Mouse (Mus musculus): Measurements from ENCODE around the gene Rapgef2. TPM values are rescaled to one million over a fixed set of nuclear protein-coding genes. Genes with fewer than 3 reads are reported as not detected.

The Rapgef2 gene
- polyA plus RNA-seq, 1 experiment from 2014 or later = 8.9 TPM

GRCm38 (mm10) chr3:79206524-79206923 lies 79.8 kb downstream of the Rapgef2 start:
- Histone ChIP-seq H3K36me3 (no peaks in the 10 kb centered on the region), H3K27me3 (no peaks in the 10 kb centered on the region), H3K27ac (no peak overlapping the region), H3K4me2 (replicated peaks) (no peak overlapping the region), H3K9ac (replicated peaks) (no peak overlapping the region), H3K4me3 (replicated peaks) (no peak overlapping the region), H3K4me1 (replicated peaks) (peaks cover 10% of the 10 kb centered on the region), H3K9me3 (no peaks in the 10 kb centered on the region)
- 95% methylated on average over 7 of the region's 7 CpGs for WGBS
- ATAC-seq = no peak

GRCm38 (mm10) chr3:79205981-79206380 lies 80.3 kb downstream of the Rapgef2 start:
- H3K36me3 ChIP-seq = no peaks in the 10 kb centered on the region
- no peak overlapping the region for H3K9ac ChIP-seq (replicated peaks)
- ATAC-seq = no peak
- no peak overlapping the region for H3K4me3 ChIP-seq (replicated peaks)
- no peak overlapping the region for H3K4me2 ChIP-seq (replicated peaks)
- H3K27ac ChIP-seq = no peak overlapping the region
- H3K9me3 ChIP-seq = no peaks in the 10 kb centered on the region
- no peaks in the 10 kb centered on the region for H3K27me3 ChIP-seq
- peaks cover 10% of the 10 kb centered on the region for H3K4me1 ChIP-seq (replicated peaks)
- WGBS = 89% methylated on average over 4 of the region's 4 CpGs

GRCm38 (mm10) chr3:79205112-79205511 lies 81.2 kb downstream of the Rapgef2 start:
- WGBS = 51% methylated on average over 3 of the region's 3 CpGs
- no peak for ATAC-seq
- no peak overlapping the region for H3K27ac ChIP-seq
- no peak overlapping the region for H3K9ac ChIP-seq (replicated peaks)
- H3K36me3 ChIP-seq = no peaks in the 10 kb centered on the region
- H3K9me3 ChIP-seq = no peaks in the 10 kb centered on the region
- H3K4me2 ChIP-seq (replicated peaks) = no peak overlapping the region
- H3K4me1 ChIP-seq (replicated peaks) = peaks cover 10% of the 10 kb centered on the region
- no peaks in the 10 kb centered on the region for H3K27me3 ChIP-seq
- no peak overlapping the region for H3K4me3 ChIP-seq (replicated peaks)

- H3K9ac ChIP-seq (replicated peaks) = no peak overlapping the region
- H3K4me3 ChIP-seq (replicated peaks) = no peak overlapping the region
- no peaks in the 10 kb centered on the region for H3K27me3 ChIP-seq
- no peak for ATAC-seq
- no peaks in the 10 kb centered on the region for H3K36me3 ChIP-seq
- H3K4me2 ChIP-seq (replicated peaks) = no peak overlapping the region
- peaks cover 10% of the 10 kb centered on the region for H3K4me1 ChIP-seq (replicated peaks)
- no peak overlapping the region for H3K27ac ChIP-seq
- 80% methylated on average over 9 of the region's 9 CpGs for WGBS
- no peaks in the 10 kb centered on the region for H3K9me3 ChIP-seq
Measured at GRCm38 (mm10) chr3:79204261-79204660, 82.1 kb downstream of the Rapgef2 start.

- Histone ChIP-seq H3K4me2 (replicated peaks) (no peak overlapping the region), H3K36me3 (no peaks in the 10 kb centered on the region), H3K4me3 (replicated peaks) (no peak overlapping the region), H3K9ac (replicated peaks) (no peak overlapping the region), H3K4me1 (replicated peaks) (peaks cover 10% of the 10 kb centered on the region), H3K27ac (no peak overlapping the region), H3K27me3 (no peaks in the 10 kb centered on the region), H3K9me3 (no peaks in the 10 kb centered on the region)
- WGBS = 64% methylated on average over 5 of the region's 5 CpGs
- ATAC-seq = no peak
Measured at GRCm38 (mm10) chr3:79203821-79204220, 82.5 kb downstream of the Rapgef2 start.

GRCm38 (mm10) chr3:79203178-79203577 lies 83.1 kb downstream of the Rapgef2 start:
- Histone ChIP-seq H3K27me3 (no peaks in the 10 kb centered on the region), H3K36me3 (no peaks in the 10 kb centered on the region), H3K4me2 (replicated peaks) (no peak overlapping the region), H3K9ac (replicated peaks) (no peak overlapping the region), H3K4me3 (replicated peaks) (no peak overlapping the region), H3K4me1 (replicated peaks) (peaks cover 10% of the 10 kb centered on the region), H3K9me3 (no peaks in the 10 kb centered on the region), H3K27ac (no peak overlapping the region)
- ATAC-seq = no peak
- WGBS = 81% methylated on average over 3 of the region's 3 CpGs

GRCm38 (mm10) chr3:79202275-79203153 lies 83.8 kb downstream of the Rapgef2 start:
- no peaks in the 10 kb centered on the region for H3K27me3 ChIP-seq
- no peaks in the 10 kb centered on the region for H3K36me3 ChIP-seq
- H3K4me2 ChIP-seq (replicated peaks) = no peak overlapping the region
- 44% methylated on average over 11 of the region's 11 CpGs for WGBS
- no peak overlapping the region for H3K27ac ChIP-seq
- H3K4me1 ChIP-seq (replicated peaks) = peaks cover 10% of the 10 kb centered on the region
- no peaks in the 10 kb centered on the region for H3K9me3 ChIP-seq
- H3K4me3 ChIP-seq (replicated peaks) = no peak overlapping the region
- H3K9ac ChIP-seq (replicated peaks) = no peak overlapping the region
- ATAC-seq = peak; percentile 74

- peaks cover 4% of the 10 kb centered on the region for H3K36me3 ChIP-seq
- no peak overlapping the region for H3K27ac ChIP-seq
- WGBS = 65% methylated on average over 6 of the region's 6 CpGs
- H3K4me2 ChIP-seq (replicated peaks) = no peak overlapping the region
- H3K9me3 ChIP-seq = no peaks in the 10 kb centered on the region
- peak; percentile 60 for ATAC-seq
- no peaks in the 10 kb centered on the region for H3K27me3 ChIP-seq
- no peak overlapping the region for H3K9ac ChIP-seq (replicated peaks)
- peaks cover 13% of the 10 kb centered on the region for H3K4me1 ChIP-seq (replicated peaks)
- H3K4me3 ChIP-seq (replicated peaks) = no peak overlapping the region
Measured at GRCm38 (mm10) chr3:79196708-79197437, 89.4 kb downstream of the Rapgef2 start.

- H3K4me1 ChIP-seq (replicated peaks) = peaks cover 16% of the 10 kb centered on the region
- no peaks in the 10 kb centered on the region for H3K27me3 ChIP-seq
- H3K27ac ChIP-seq = no peak overlapping the region
- peaks cover 4% of the 10 kb centered on the region for H3K36me3 ChIP-seq
- no peak for ATAC-seq
- H3K9ac ChIP-seq (replicated peaks) = no peak overlapping the region
- H3K4me3 ChIP-seq (replicated peaks) = no peak overlapping the region
- no peak overlapping the region for H3K4me2 ChIP-seq (replicated peaks)
- H3K9me3 ChIP-seq = no peaks in the 10 kb centered on the region
- 96% methylated on average over 9 of the region's 9 CpGs for WGBS
Measured at GRCm38 (mm10) chr3:79195280-79195679, 91.0 kb downstream of the Rapgef2 start.

- Histone ChIP-seq H3K9me3 (no peaks in the 10 kb centered on the region), H3K9ac (replicated peaks) (no peak overlapping the region), H3K27ac (no peak overlapping the region), H3K4me1 (replicated peaks) (peaks cover 16% of the 10 kb centered on the region), H3K36me3 (peaks cover 4% of the 10 kb centered on the region), H3K27me3 (no peaks in the 10 kb centered on the region), H3K4me3 (replicated peaks) (no peak overlapping the region), H3K4me2 (replicated peaks) (no peak overlapping the region)
- WGBS = 90% methylated on average over 8 of the region's 8 CpGs
- no peak for ATAC-seq
Measured at GRCm38 (mm10) chr3:79194111-79194793, 92.1 kb downstream of the Rapgef2 start.

- no peak for ATAC-seq
- H3K27ac ChIP-seq = no peak overlapping the region
- no peak overlapping the region for H3K4me3 ChIP-seq (replicated peaks)
- H3K4me1 ChIP-seq (replicated peaks) = peaks cover 16% of the 10 kb centered on the region
- no peaks in the 10 kb centered on the region for H3K9me3 ChIP-seq
- no peak overlapping the region for H3K9ac ChIP-seq (replicated peaks)
- H3K27me3 ChIP-seq = no peaks in the 10 kb centered on the region
- 77% methylated on average over 4 of the region's 4 CpGs for WGBS
- H3K4me2 ChIP-seq (replicated peaks) = no peak overlapping the region
- peaks cover 4% of the 10 kb centered on the region for H3K36me3 ChIP-seq
Measured at GRCm38 (mm10) chr3:79193001-79193400, 93.3 kb downstream of the Rapgef2 start.

GRCm38 (mm10) chr3:79191981-79192380 lies 94.3 kb downstream of the Rapgef2 start:
- ATAC-seq = no peak
- Histone ChIP-seq H3K4me2 (replicated peaks) (no peak overlapping the region), H3K27ac (no peak overlapping the region)

More at GRCm38 (mm10) chr3:79191981-79192380, 94.3 kb downstream of the Rapgef2 start:
- Histone ChIP-seq H3K4me1 (replicated peaks) (peaks cover 18% of the 10 kb centered on the region), H3K36me3 (peaks cover 4% of the 10 kb centered on the region), H3K9me3 (no peaks in the 10 kb centered on the region), H3K9ac (replicated peaks) (no peak overlapping the region), H3K4me3 (replicated peaks) (no peak overlapping the region), H3K27me3 (no peaks in the 10 kb centered on the region)
- 69% methylated on average over 9 of the region's 9 CpGs for WGBS
